Mouse (Mus musculus) G1E (cell line): ENCODE data around the gene Ldhal6b.

Experiments used
- CTCF ChIP-seq: IDR thresholded peaks from 2 replicates; pipeline ENCODE4 v1.5.1; 2012; ENCODE audit warnings: low read depth, low read length, inconsistent platforms, mixed read lengths
- GATA1 ChIP-seq: IDR thresholded peaks from 2 replicates; pipeline ENCODE4 v1.6.1; 2012; ENCODE audit warnings: borderline replicate concordance, low read length, inconsistent platforms, mixed read lengths
- GATA2 ChIP-seq: IDR thresholded peaks from 2 replicates; pipeline ENCODE4 v1.6.1; 2012; ENCODE audit warnings: low read depth, low read length, inconsistent platforms, borderline replicate concordance
- POLR2AphosphoS5 ChIP-seq: IDR thresholded peaks from 2 replicates; pipeline ENCODE4 v1.6.1; 2012; ENCODE audit warnings: low read depth, low read length, inconsistent platforms; ENCODE audit not compliant: insufficient replicate concordance

DNA sequence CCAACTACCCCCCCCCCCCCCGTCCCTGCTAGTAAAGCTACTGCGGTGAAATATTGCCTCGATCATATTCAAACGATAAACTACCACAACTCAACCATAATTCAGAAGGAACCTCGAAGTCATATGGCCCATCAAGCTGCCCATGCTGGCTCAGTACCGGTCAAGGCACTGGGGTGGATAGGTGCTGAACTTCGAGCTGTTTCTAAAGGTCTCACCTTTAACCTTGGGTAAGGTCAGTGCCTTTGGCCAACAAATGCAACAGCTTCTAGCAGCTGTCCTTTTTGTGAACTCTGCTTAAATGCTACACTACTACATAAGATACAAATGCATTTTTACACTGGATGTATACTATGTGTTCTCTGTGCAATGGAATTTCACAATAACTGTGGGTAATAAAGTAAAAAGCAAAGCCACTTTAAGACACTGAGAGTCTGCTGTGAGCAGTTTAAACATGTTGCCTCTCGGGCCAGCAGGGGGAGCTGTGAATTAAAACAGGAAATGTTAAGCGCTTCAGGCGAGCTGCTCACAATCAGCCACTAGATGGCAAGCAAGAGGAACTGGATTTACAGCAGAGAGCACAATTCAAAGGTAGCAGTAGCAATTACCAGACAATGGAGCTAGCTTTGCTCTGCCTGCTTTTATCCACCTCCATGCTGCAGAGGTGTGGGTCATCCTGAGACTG is 10.7 kb upstream of the Ldhal6b start:
- peak; percentile 93 for TF ChIP-seq CTCF
- no peak for TF ChIP-seq GATA1
- TF ChIP-seq POLR2AphosphoS5: no peak
- no peak for TF ChIP-seq GATA2
